Mouse (Mus musculus): ENCODE measurements at regions not wholly inside any gene's neighbourhood (a gene's known extent, or its start where the extent isn't known, plus 50 kb on each side); places are given as distances from the start of the nearest gene placed in this dataset.

DNA sequence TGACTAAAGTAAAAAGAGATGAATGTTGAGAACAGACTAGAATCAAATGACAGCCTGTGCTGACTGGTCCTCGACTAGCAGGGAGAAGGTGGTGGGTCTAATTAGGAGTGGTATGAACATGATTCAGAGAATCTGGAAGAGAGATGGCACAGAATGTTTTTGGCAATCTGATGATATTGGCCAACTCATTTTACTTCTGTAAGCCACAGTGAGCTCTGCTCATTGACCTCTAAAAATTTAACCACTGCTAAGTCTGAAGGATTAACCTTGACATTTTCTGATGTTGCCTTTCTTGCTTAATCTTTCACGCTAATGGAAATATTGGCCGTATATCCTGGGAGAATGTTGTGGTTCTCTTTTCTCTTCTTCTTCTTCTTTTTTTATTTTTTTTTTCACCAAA is 1041.6 kb upstream of the Got2 start:
- DNase-seq (ENCODE audit: low spot score in 2 of 2): no peak

- DNase-seq (ENCODE audit: low spot score in 2 of 2): peak in 1 of 2 experiments; percentile 6
These were observed 992.6 kb upstream of the Got2 start for GRCm38 (mm10) chr8:96880956-96881355.

- DNase-seq (ENCODE audit: low spot score in 2 of 2): no peak
These were observed 990.4 kb upstream of the Got2 start for GRCm38 (mm10) chr8:96878793-96879192.

DNA sequence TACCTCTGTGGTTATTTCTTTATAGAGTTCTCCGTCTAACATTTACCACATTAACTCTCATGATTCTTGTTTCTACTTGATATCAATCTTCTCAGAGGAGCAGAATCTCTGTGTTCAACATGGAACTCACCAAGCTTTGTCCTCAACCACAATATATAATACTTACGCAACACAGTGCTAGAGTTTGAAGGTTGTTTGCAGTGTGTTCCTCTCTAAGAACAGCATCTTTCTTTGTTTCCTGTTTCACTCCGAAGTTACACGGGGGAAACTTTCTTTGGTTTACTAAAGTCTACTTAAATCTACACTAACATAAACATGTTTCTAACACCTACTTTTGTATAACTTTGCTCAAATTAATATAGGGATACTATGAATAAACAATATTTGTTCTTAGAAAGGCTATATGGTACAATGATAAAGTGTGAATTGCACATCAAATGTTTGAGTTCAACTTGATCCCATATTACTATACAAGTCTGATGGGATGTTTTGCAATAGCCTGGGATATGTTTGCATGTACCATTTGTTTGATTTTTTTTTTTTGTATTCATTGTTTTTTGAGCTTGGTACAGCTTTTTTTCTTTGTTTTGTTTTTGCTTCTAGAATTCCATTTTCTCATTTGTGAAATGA is 985.2 kb upstream of the Got2 start:
- DNase-seq (ENCODE audit: low spot score in 2 of 2): no peak

- DNase-seq (ENCODE audit: low spot score in 2 of 2): no peak
These were observed 980.1 kb upstream of the Got2 start for GRCm38 (mm10) chr8:96868178-96869080.

DNA sequence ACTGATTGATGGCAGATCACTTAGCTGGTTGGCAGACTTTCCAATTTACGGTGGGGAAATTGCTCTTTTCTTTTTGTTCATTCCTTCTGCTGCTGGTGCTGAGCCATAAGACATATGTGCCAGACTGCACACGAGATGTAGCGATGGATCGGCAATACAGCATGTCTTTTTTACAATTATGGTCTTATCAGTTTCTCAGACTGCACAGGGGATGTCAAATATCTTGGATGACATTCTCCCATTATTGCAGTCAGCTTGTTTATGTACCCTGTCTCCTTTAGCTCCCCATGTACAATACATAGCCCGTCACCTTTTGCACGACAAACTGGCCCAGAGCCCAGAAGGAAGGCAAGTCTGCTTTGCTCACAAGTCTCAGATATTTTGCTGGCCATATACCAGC is 976.3 kb upstream of the Got2 start:
- no peak for DNase-seq (ENCODE audit: low spot score in 2 of 2)

DNA sequence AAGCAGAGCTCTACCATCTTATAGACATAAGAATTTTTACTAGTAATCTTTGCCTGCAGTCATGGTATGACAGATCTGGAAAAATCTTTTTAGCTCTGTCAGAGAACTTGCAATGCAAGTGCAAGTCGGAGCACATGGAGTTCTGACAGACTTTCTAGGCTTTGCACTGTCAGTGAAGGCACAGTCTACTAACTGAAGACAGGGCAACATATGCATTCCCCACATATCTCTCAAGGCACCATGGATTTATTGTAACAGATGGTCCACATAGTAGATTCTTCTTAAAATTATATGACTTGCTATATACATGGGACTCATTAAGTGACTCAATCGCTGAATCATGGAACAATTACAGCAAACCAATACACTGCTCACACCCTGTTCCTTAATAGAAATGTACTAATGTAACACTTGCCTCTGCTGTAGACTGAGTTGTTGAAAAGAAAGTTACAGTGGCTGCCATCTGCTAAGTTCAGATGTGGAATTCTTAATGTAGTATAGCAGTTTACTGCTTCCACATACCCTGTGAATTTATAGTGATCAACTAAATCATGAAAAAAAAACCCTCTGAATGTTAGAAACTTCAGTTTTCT is 972.6 kb upstream of the Got2 start:
- DNase-seq (ENCODE audit: low spot score in 2 of 2): no peak

GRCm38 (mm10) chr8:96843566-96843965 is 955.2 kb upstream of the Got2 start:
- DNase-seq (ENCODE audit: low spot score in 2 of 2): no peak

GRCm38 (mm10) chr8:96835532-96835931 is 947.2 kb upstream of the Got2 start:
- DNase-seq (ENCODE audit: low spot score in 2 of 2): no peak

DNA sequence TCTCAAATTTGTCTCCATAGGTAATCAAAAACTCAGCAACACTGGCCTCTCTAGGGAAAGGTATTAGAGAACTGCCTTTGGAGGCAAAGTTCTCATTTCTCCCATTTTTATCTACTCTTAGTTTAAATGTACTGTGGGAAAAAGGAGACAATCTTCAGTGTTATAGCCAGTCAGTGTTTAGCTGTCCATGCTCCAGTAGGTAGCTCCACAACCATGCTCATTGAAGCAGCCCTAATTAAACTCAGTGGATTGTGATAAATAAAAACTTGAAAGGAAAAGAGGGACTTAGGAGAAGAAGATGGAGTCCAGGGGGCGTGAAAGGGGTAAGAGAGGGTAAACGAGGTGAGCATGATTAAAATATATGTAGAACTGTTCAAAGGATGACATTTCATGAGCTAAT is 946.3 kb upstream of the Got2 start:
- DNase-seq (ENCODE audit: low spot score in 2 of 2): no peak

- no peak for DNase-seq (ENCODE audit: low spot score in 2 of 2)
These were observed 940.9 kb upstream of the Got2 start for GRCm38 (mm10) chr8:96829253-96829652.

DNA sequence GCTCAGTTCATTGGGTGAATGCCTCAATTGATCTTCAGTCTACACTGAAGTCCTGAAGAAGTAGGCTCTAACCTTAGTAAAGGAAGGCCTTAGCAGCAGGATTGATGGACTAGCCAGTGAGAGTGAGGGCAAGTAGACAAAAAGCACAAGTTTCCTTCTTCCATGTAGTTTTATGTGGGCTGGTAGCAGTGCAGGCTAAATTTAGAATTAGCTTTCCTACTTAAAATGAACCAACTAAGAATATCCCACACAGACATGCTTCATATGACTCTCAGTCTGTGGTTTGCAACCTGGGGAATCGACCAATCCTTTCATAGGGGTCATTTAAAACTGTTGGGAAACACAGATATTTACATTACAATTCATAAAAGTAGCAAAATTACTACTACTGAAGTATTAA is 922.2 kb upstream of the Got2 start:
- DNase-seq (ENCODE audit: low spot score in 2 of 2): no peak
